Mouse (Mus musculus): Measurements from ENCODE around the gene Cdc42bpg.

- TF ChIP-seq POLR2A (IDR thresholded peaks at IDR 0.05; ENCODE audit: borderline replicate concordance, extremely low read depth, low read depth, low read length): no peak
- no peak for TF ChIP-seq CTCF (IDR thresholded peaks at IDR 0.05; ENCODE audit: insufficient read depth, low read length)
Measured at GRCm38 (mm10) chr19:6314513-6314912, 8.3 kb downstream of the Cdc42bpg start.
